Mouse (Mus musculus): ENCODE results near the gene Olfr312. TPM values are rescaled to one million over a fixed set of nuclear protein-coding genes. Genes with fewer than 3 reads are reported as not detected.
"Not testable (repeated sequence)": the region's sequence is repeated elsewhere in the genome, so short reads cannot be mapped to it uniquely, and the experiment has no call there.

The Olfr312 gene
- 0.05 TPM in 1 of 2 replicates, not detected in the other for polyA plus RNA-seq (2014; fragmentation: Nextera tagmentation; extraction: Ambion mirVana)

GRCm38 (mm10) chr11:58828937-58829336 is at the start of gene Olfr312:
Gene Olfr312, plus strand, starts transcription at chr11:58829237.
- not testable (repeated sequence) for H3K4me1 ChIP-seq (replicated peaks; ENCODE audit: control insufficient read depth, insufficient read depth, low read length); H3K27me3 ChIP-seq (ENCODE audit: control insufficient read depth, insufficient read depth, low read length); H3K27ac ChIP-seq (ENCODE audit: low read depth, low read length); H3K9ac ChIP-seq (ENCODE audit: low read depth, low read length); ATAC-seq (ENCODE audit: low FRiP score); DNase-seq (ENCODE audit: low spot score); H3K9me3 ChIP-seq (ENCODE audit: control insufficient read depth, low read length); H3K36me3 ChIP-seq (ENCODE audit: control insufficient read depth, insufficient read depth, low read length); H3K4me3 ChIP-seq (ENCODE audit: low read depth, low read length); H3K4me2 ChIP-seq (replicated peaks; ENCODE audit: low read depth, low read length)

DNA sequence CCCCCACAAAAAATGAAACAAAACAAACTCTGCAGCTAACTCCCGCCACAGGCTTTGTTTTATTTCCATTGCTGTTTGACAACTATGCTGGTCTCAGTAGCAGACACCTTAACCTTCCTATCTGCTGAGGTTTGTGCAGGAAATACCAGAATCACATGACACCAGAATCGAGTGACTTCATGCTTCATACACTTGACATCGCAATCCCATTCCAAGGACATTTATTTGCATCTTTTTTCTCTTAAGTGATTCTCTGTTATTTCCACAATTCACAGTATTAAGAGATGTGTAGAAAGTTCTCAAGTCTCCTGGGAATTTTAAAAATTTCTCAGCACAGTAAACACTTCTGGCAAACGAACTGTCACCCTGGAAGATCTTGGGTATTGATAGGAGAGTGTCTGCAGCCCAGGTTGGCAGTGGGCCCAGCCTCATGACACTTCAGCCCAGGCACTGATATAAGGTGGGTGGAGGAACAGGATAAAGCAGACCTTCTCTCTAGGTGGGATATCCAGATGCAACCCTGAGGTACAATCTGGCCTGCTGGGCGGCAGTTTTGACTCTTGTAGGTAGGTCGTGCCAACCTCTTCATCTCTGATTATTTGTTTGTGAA is 46.5 kb upstream of the Olfr312 start, which contains the start of gene Olfr314:
Gene Olfr314, plus strand, starts transcription at position 473 of the 610 bp plus-strand sequence.
- DNase-seq (ENCODE audit: low spot score) (no peak), ATAC-seq (ENCODE audit: low FRiP score) (no peak)
- Histone ChIP-seq H3K4me1 (replicated peaks; ENCODE audit: control insufficient read depth, insufficient read depth, low read length) (no peaks in the 10 kb centered on the region), H3K27me3 (ENCODE audit: control insufficient read depth, insufficient read depth, low read length) (no peaks in the 10 kb centered on the region), H3K4me2 (replicated peaks; ENCODE audit: low read depth, low read length) (no peak within 1 kb of the TSS), H3K27ac (ENCODE audit: low read depth, low read length) (no peak within 1 kb of the TSS), H3K9ac (ENCODE audit: low read depth, low read length) (no peak within 1 kb of the TSS), H3K4me3 (ENCODE audit: low read depth, low read length) (no peak within 1 kb of the TSS), H3K36me3 (ENCODE audit: control insufficient read depth, insufficient read depth, low read length) (no peaks in the 10 kb centered on the region), H3K9me3 (ENCODE audit: control insufficient read depth, low read length) (no peaks in the 10 kb centered on the region)
- WGBS: 84% methylated on average over 6 of the region's 6 CpGs

DNA sequence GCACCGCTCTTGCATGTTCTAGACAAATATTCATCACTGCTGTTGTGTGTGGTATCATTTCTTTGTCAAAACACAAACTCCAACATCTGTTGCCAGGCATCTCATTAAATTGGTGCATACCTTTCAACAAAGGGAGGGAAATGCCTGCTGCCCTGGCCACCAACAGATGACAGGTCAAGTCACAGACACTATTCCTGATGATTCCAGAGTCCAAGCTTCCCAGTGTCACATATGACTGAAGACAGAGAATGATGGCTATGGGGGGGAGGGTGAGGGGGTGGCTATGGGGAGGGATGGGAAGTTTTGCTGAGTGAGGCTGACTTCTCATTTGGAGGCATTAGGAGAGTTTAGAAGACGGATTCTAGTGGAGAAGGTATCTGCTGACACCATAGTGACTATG is 44.9 kb upstream of the Olfr312 start:
- Histone ChIP-seq H3K36me3 (ENCODE audit: control insufficient read depth, insufficient read depth, low read length) (no peaks in the 10 kb centered on the region), H3K9ac (ENCODE audit: low read depth, low read length) (no peak overlapping the region), H3K27me3 (ENCODE audit: control insufficient read depth, insufficient read depth, low read length) (no peaks in the 10 kb centered on the region), H3K27ac (ENCODE audit: low read depth, low read length) (no peak overlapping the region), H3K9me3 (ENCODE audit: control insufficient read depth, low read length) (no peaks in the 10 kb centered on the region), H3K4me2 (replicated peaks; ENCODE audit: low read depth, low read length) (no peak overlapping the region), H3K4me3 (ENCODE audit: low read depth, low read length) (no peak overlapping the region), H3K4me1 (replicated peaks; ENCODE audit: control insufficient read depth, insufficient read depth, low read length) (no peaks in the 10 kb centered on the region)
- 74% methylated on average over 2 of the region's 2 CpGs for WGBS
- no peak for DNase-seq (ENCODE audit: low spot score)
- ATAC-seq (ENCODE audit: low FRiP score): no peak

DNA sequence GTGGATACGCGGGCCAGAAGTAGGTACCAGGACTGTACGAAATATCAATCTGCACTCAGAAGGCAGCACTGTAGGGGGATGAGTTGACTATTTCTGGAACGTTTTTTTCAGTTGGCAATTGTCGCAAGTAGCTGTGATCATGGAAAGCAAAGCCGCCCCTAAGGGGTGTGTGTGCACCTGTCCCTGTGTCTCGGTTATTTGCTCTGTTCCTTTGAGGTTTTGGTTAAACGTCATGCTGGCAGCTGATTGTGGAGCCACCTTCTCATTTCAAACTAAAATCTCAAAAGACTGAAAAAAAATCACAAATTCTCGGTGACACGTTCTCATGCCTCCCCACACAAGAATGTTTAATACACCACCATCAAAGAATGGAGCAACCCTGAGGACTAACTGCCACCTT is 41.4 kb upstream of the Olfr312 start:
- 90% methylated on average over 10 of the region's 10 CpGs for WGBS

GRCm38 (mm10) chr11:58788346-58788745 is 40.7 kb upstream of the Olfr312 start:
- H3K4me1 ChIP-seq (replicated peaks; ENCODE audit: control insufficient read depth, insufficient read depth, low read length): no peaks in the 10 kb centered on the region
- H3K9ac ChIP-seq (ENCODE audit: low read depth, low read length): no peak overlapping the region
- no peak overlapping the region for H3K4me2 ChIP-seq (replicated peaks; ENCODE audit: low read depth, low read length)
- no peaks in the 10 kb centered on the region for H3K27me3 ChIP-seq (ENCODE audit: control insufficient read depth, insufficient read depth, low read length)
- no peak overlapping the region for H3K4me3 ChIP-seq (ENCODE audit: low read depth, low read length)
- no peak for DNase-seq (ENCODE audit: low spot score)
- H3K9me3 ChIP-seq (ENCODE audit: control insufficient read depth, low read length): no peaks in the 10 kb centered on the region
- 89% methylated on average over 8 of the region's 8 CpGs for WGBS
- no peak for ATAC-seq (ENCODE audit: low FRiP score)
- no peaks in the 10 kb centered on the region for H3K36me3 ChIP-seq (ENCODE audit: control insufficient read depth, insufficient read depth, low read length)
- no peak overlapping the region for H3K27ac ChIP-seq (ENCODE audit: low read depth, low read length)

More for the DNA sequence above, 41.4 kb upstream of the Olfr312 start:
- no peaks in the 10 kb centered on the region for H3K9me3 ChIP-seq (ENCODE audit: control insufficient read depth, low read length)
- no peaks in the 10 kb centered on the region for H3K27me3 ChIP-seq (ENCODE audit: control insufficient read depth, insufficient read depth, low read length)
- ATAC-seq (ENCODE audit: low FRiP score) (no peak), DNase-seq (ENCODE audit: low spot score) (no peak)
- H3K9ac ChIP-seq (ENCODE audit: low read depth, low read length): no peak overlapping the region
- H3K4me3 ChIP-seq (ENCODE audit: low read depth, low read length): no peak overlapping the region
- H3K36me3 ChIP-seq (ENCODE audit: control insufficient read depth, insufficient read depth, low read length): no peaks in the 10 kb centered on the region
- H3K27ac ChIP-seq (ENCODE audit: low read depth, low read length): no peak overlapping the region
- no peaks in the 10 kb centered on the region for H3K4me1 ChIP-seq (replicated peaks; ENCODE audit: control insufficient read depth, insufficient read depth, low read length)
- H3K4me2 ChIP-seq (replicated peaks; ENCODE audit: low read depth, low read length): no peak overlapping the region

DNA sequence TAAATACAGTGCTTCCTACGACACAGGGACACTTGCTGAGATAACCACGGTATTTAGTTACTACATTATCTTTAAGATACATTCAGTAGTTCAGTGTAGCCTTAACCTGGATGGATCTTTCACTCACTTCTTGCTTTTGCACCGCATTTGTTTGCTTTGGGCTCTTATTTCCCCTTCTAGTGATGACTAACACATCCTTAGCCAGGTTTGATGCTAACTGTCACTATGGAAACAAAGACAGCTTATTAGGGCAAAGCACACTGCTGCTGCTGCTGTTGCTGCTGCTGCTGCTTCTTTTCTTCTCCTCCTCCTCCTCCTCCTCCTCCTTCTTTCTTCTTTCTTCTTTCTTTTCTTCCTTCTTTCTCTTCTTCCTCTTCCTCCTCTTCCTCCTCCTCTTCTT is 39.5 kb upstream of the Olfr312 start:
- peak; percentile 3 for DNase-seq (ENCODE audit: low spot score)
- WGBS: 24% methylated on average over 3 of the region's 3 CpGs

DNA sequence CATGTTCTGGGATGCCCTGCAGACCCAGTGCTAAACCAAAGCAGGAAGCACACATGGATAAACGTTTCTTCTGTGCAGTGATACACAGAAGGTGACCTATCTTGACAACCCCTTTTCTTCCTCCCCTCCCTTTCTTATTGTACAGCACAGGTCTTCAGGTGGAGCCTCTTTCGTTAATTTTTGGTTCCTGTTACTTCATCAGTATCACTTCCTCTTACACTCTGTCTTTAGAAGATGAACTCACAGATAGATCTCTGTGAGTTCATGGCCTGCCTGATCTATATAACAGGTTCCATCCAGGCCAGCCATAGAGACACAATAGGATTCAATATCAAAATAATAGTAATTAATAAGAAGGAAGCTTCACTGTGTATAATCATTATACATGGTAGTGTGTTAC is 39.0 kb upstream of the Olfr312 start:
- Histone ChIP-seq H3K4me3 (ENCODE audit: low read depth, low read length) (no peak overlapping the region), H3K27ac (ENCODE audit: low read depth, low read length) (no peak overlapping the region), H3K4me1 (replicated peaks; ENCODE audit: control insufficient read depth, insufficient read depth, low read length) (no peaks in the 10 kb centered on the region), H3K4me2 (replicated peaks; ENCODE audit: low read depth, low read length) (no peak overlapping the region), H3K36me3 (ENCODE audit: control insufficient read depth, insufficient read depth, low read length) (no peaks in the 10 kb centered on the region), H3K27me3 (ENCODE audit: control insufficient read depth, insufficient read depth, low read length) (no peaks in the 10 kb centered on the region), H3K9me3 (ENCODE audit: control insufficient read depth, low read length) (no peaks in the 10 kb centered on the region), H3K9ac (ENCODE audit: low read depth, low read length) (no peak overlapping the region)
- WGBS: 65% methylated on average over 2 of the region's 2 CpGs
- ATAC-seq (ENCODE audit: low FRiP score) (no peak), DNase-seq (ENCODE audit: low spot score) (no peak)

More for the DNA sequence above, 39.5 kb upstream of the Olfr312 start:
- no peaks in the 10 kb centered on the region for H3K27me3 ChIP-seq (ENCODE audit: control insufficient read depth, insufficient read depth, low read length)
- H3K9ac ChIP-seq (ENCODE audit: low read depth, low read length): no peak overlapping the region
- H3K9me3 ChIP-seq (ENCODE audit: control insufficient read depth, low read length): no peaks in the 10 kb centered on the region
- H3K4me3 ChIP-seq (ENCODE audit: low read depth, low read length): no peak overlapping the region
- no peak overlapping the region for H3K4me2 ChIP-seq (replicated peaks; ENCODE audit: low read depth, low read length)
- no peak overlapping the region for H3K27ac ChIP-seq (ENCODE audit: low read depth, low read length)
- no peaks in the 10 kb centered on the region for H3K4me1 ChIP-seq (replicated peaks; ENCODE audit: control insufficient read depth, insufficient read depth, low read length)
- H3K36me3 ChIP-seq (ENCODE audit: control insufficient read depth, insufficient read depth, low read length): no peaks in the 10 kb centered on the region
- no peak for ATAC-seq (ENCODE audit: low FRiP score)

DNA sequence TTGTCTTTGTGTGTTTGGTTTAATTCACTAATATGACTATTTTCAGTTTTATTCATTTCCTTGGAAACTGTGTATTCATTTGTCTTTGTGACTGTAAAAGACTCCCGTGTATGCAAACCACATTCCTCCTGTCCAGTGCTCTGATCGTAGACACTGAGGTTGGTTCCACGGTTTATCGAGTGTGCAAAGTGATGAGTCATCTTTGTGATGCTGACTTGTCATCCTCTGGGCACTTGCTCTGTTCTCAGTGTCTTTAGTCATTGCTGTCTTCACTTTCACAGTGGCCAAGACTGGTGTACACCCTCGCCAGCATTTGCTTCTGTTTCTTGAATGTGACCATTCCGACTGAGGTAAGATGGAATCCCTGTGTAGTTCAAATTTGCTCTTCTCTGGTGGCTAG is 38.4 kb upstream of the Olfr312 start:
- no peak for ATAC-seq (ENCODE audit: low FRiP score)

GRCm38 (mm10) chr11:58795856-58796255 is 33.2 kb upstream of the Olfr312 start:
- no peak for ATAC-seq (ENCODE audit: low FRiP score)
- Histone ChIP-seq H3K9ac (ENCODE audit: low read depth, low read length) (no peak overlapping the region), H3K27me3 (ENCODE audit: control insufficient read depth, insufficient read depth, low read length) (no peaks in the 10 kb centered on the region), H3K4me1 (replicated peaks; ENCODE audit: control insufficient read depth, insufficient read depth, low read length) (no peaks in the 10 kb centered on the region), H3K27ac (ENCODE audit: low read depth, low read length) (no peak overlapping the region), H3K9me3 (ENCODE audit: control insufficient read depth, low read length) (no peaks in the 10 kb centered on the region), H3K4me3 (ENCODE audit: low read depth, low read length) (no peak overlapping the region), H3K36me3 (ENCODE audit: control insufficient read depth, insufficient read depth, low read length) (no peaks in the 10 kb centered on the region), H3K4me2 (replicated peaks; ENCODE audit: low read depth, low read length) (no peak overlapping the region)
- no peak for DNase-seq (ENCODE audit: low spot score)
- 89% methylated on average over 2 of the region's 2 CpGs for WGBS

More for the DNA sequence above, 38.4 kb upstream of the Olfr312 start:
- 83% methylated on average over 6 of the region's 6 CpGs for WGBS
- Histone ChIP-seq H3K9ac (ENCODE audit: low read depth, low read length) (no peak overlapping the region), H3K36me3 (ENCODE audit: control insufficient read depth, insufficient read depth, low read length) (no peaks in the 10 kb centered on the region), H3K27ac (ENCODE audit: low read depth, low read length) (no peak overlapping the region), H3K4me1 (replicated peaks; ENCODE audit: control insufficient read depth, insufficient read depth, low read length) (no peaks in the 10 kb centered on the region), H3K4me2 (replicated peaks; ENCODE audit: low read depth, low read length) (no peak overlapping the region), H3K4me3 (ENCODE audit: low read depth, low read length) (no peak overlapping the region), H3K27me3 (ENCODE audit: control insufficient read depth, insufficient read depth, low read length) (no peaks in the 10 kb centered on the region), H3K9me3 (ENCODE audit: control insufficient read depth, low read length) (no peaks in the 10 kb centered on the region)
- no peak for DNase-seq (ENCODE audit: low spot score)
